Mouse (Mus musculus) kidney, embryonic 14.5 days (tissue): ENCODE measurements at regions not wholly inside any gene's neighbourhood (a gene's known extent, or its start where the extent isn't known, plus 50 kb on each side); places are given as distances from the start of the nearest gene placed in this dataset.

Source experiments
- ATAC-seq: fragments of 200-750 bp; cut with Nextera tagmentation; 2 replicates; pipeline ENCODE4 v1.8.0; 2017; ENCODE audit warnings: moderate number of reproducible peaks, mild to moderate bottlenecking, moderate TSS enrichment, moderate library complexity; ENCODE audit not compliant: low FRiP score, low TSS enrichment
- H3K27ac ChIP-seq: fragments of 300-500 bp; sonication (generic); 2 replicates; pipeline ENCODE4 v1.5.1; 2014; ENCODE audit warnings: low read depth, mild to moderate bottlenecking, low read length, moderate library complexity, mixed read lengths
- H3K27me3 ChIP-seq: fragments of 300-500 bp; sonication (generic); 2 replicates; pipeline ENCODE4 v1.6.1; 2014; ENCODE audit warnings: mild to moderate bottlenecking, low read length; ENCODE audit not compliant: control insufficient read depth, insufficient read depth
- H3K36me3 ChIP-seq: fragments of 300-500 bp; sonication (generic); 2 replicates; pipeline ENCODE4 v1.6.1; 2014; ENCODE audit warnings: low read length, mixed read lengths; ENCODE audit not compliant: control insufficient read depth, insufficient read depth
- H3K4me1 ChIP-seq: fragments of 300-500 bp; sonication (generic); 2 replicates; pipeline ENCODE4 v1.6.1; 2014; ENCODE audit warnings: low read length, mixed read lengths; ENCODE audit not compliant: control insufficient read depth, insufficient read depth
- H3K4me2 ChIP-seq: fragments of 300-500 bp; sonication (generic); replicated peaks from 2 replicates; pipeline ENCODE4 v1.6.1; 2014; ENCODE audit warnings: low read depth, mild to moderate bottlenecking, low read length
- H3K4me3 ChIP-seq: fragments of 300-500 bp; sonication (generic); 2 replicates; pipeline ENCODE4 v1.5.1; 2014; ENCODE audit warnings: mild to moderate bottlenecking, low read length
- H3K9ac ChIP-seq: fragments of 300-500 bp; sonication (generic); 2 replicates; pipeline ENCODE4 v1.6.1; 2014; ENCODE audit warnings: low read depth, mild to moderate bottlenecking, low read length, moderate library complexity
- H3K9me3 ChIP-seq: fragments of 300-500 bp; sonication (generic); 2 replicates; pipeline ENCODE4 v1.6.1; 2016; ENCODE audit warnings: low read length; ENCODE audit not compliant: control insufficient read depth
- WGBS: fragments of 180-500 bp; shearing (Covaris S2); extraction: QIAGEN DNeasy Blood & Tissue Kit; methylation state at CpG from one replicate; pipeline ENCODE4 v1.1.7; 2014; 5-methylcytosine and 5-hydroxymethylcytosine counted together

DNA sequence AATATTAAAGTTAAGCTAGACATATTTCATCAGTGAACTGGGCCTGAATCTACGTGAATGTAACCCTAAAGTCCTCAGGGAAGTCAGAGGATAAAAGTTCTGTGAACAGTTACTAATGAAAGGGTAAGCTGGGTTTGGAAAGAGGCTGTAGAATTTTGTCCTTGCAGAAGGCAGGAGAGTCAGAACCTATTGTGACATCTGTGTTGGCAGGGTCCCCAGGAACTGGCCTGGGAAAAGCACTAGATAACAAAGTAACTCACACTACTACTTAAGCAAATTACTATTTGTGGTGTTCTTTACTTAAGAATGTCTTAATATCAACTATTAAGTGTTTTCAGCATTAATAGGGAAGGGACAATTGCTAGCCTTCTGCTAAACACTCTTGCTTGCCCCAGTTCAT lies 320.5 kb downstream of the Fam198b start:
- Histone ChIP-seq H3K4me3 (no peak overlapping the region), H3K36me3 (no peaks in the 10 kb centered on the region), H3K4me1 (no peaks in the 10 kb centered on the region), H3K27me3 (no peaks in the 10 kb centered on the region), H3K4me2 (no peak overlapping the region), H3K9ac (no peak overlapping the region), H3K9me3 (no peaks in the 10 kb centered on the region), H3K27ac (no peak overlapping the region)
- 69% methylated on average over 1 of the region's 1 CpGs for WGBS
- no peak for ATAC-seq

DNA sequence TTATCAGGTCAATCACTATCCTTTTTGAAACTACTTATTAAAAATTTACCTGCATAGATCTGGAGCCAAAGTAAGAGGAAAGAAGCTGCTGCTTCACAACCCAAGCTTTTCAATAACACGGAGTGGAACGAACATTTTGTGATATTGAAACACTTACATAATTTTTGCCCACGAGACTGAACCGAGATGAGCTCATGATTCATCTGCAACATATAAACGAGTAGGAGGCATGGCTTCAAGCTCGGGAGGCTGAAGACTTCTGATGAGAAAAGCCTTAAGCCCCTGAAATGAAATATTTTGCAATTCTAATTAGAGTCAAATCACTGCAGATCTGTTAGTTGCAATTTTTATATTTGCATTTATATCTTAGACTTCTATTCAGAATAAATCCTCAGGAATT lies 321.0 kb downstream of the Fam198b start:
- no peak for ATAC-seq
- Histone ChIP-seq H3K36me3 (no peaks in the 10 kb centered on the region), H3K9me3 (no peaks in the 10 kb centered on the region), H3K4me2 (no peak overlapping the region), H3K4me1 (no peaks in the 10 kb centered on the region), H3K9ac (no peak overlapping the region), H3K27ac (no peak overlapping the region), H3K27me3 (no peaks in the 10 kb centered on the region), H3K4me3 (no peak overlapping the region)
- 84% methylated on average over 6 of the region's 6 CpGs for WGBS

DNA sequence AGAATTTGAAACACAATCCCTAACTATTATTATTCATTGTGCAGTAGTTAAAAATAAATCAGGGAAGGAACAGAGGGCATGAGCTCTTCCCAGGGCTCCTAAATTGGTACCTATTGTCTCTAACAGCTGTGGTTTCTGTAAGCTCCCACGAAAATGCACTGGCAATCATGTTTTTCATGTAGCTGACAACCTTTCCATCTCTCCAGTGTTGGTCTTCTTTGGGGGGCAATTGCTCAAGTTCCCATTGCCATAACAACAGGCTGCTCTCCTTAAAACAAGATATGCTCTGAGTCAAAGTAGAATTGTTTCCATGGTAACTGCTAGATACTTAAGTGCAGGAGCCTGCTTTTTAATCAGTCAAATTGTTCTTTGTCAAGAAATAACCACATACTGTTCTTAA lies 322.7 kb downstream of the Fam198b start:
- Histone ChIP-seq H3K27ac (no peak overlapping the region), H3K9me3 (no peaks in the 10 kb centered on the region), H3K36me3 (no peaks in the 10 kb centered on the region), H3K9ac (no peak overlapping the region), H3K27me3 (no peaks in the 10 kb centered on the region), H3K4me3 (no peak overlapping the region), H3K4me1 (no peaks in the 10 kb centered on the region), H3K4me2 (no peak overlapping the region)
- no peak for ATAC-seq
- WGBS = 30% methylated on average over 1 of the region's 1 CpGs

DNA sequence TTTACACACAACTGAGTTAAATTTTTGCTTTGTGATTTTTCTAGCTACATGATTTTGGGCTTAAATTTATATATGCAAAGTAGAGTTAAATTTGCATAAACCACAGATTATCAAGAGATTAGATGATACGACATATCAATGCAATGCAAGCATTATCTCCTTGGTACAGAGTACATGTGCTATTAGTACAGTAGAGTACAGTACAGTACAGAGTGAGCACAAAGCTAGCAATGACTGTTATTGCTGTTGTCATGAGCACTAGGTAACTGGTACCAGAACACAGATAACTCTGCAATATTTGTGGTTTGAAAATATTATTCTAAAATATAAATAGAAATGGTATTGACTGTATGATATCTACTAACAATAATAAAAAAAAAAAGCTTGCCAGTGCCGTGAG lies 323.7 kb downstream of the Fam198b start:
- no peak for ATAC-seq
- Histone ChIP-seq H3K36me3 (no peaks in the 10 kb centered on the region), H3K9me3 (no peaks in the 10 kb centered on the region), H3K4me2 (no peak overlapping the region), H3K9ac (no peak overlapping the region), H3K4me3 (no peak overlapping the region), H3K27me3 (no peaks in the 10 kb centered on the region), H3K27ac (no peak overlapping the region), H3K4me1 (no peaks in the 10 kb centered on the region)
- 92% methylated on average over 2 of the region's 2 CpGs for WGBS

DNA sequence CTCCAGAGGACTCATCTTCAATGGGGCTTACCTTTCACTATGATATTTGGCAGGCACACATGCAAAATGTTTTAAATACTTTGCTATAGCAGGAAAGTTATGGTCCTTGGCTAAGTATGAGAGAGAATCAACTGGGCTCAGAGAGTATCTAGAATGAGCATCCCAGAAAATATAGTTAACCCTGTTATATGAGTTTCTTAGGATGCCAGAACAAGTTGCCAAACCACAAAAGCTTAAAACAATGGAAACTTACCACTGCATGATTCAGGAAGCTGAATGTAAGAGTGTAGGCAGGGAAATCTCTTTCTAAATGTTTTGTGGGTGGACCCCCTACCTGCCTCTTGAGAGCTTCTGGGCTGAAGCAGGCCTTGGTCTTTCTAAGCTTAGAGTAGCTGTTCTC lies 325.3 kb downstream of the Fam198b start:
- no peaks in the 10 kb centered on the region for H3K9me3 ChIP-seq
- H3K4me1 ChIP-seq = no peaks in the 10 kb centered on the region
- no peak overlapping the region for H3K27ac ChIP-seq
- no peak overlapping the region for H3K9ac ChIP-seq
- ATAC-seq = no peak
- no peaks in the 10 kb centered on the region for H3K36me3 ChIP-seq
- H3K4me3 ChIP-seq = no peak overlapping the region
- H3K27me3 ChIP-seq = no peaks in the 10 kb centered on the region
- no peak overlapping the region for H3K4me2 ChIP-seq

DNA sequence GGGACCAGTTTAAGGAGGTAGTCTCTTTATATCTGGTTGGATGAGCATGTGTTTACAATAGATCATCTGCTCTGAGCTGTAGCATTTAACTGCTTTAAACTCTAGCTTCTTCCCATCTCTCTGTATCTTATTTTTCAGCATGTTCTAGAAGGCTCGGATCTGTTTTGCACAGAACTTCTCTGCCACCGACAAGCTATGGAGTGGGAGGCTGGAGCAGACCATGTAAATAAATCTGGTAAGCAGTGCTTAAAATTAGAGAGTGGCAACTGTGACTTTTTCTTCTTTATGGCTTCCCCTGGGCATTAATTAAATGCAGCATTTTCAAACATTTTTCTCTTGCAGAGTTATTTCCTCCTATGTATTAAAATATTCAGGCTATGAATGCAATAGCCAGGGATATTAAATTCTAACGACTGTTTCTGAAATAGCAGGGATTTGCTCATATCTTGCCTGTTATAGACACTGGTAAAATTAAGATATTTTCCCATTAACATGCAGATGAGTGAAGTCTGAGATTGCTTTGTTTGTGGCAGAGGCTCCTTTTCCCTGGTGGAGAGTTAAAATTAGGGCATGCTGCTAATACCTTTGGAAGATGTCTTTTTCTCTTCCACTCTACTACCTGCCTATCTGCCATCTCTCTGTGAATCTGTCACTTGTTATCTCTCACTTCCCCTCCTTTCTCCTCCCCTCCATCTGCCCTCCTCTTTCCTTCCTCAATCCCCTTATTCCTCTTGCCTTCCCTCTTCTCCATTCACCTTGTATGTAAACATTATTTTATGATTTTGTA lies 327.2 kb downstream of the Fam198b start:
- no peak overlapping the region for H3K4me3 ChIP-seq
- no peak overlapping the region for H3K4me2 ChIP-seq
- no peaks in the 10 kb centered on the region for H3K4me1 ChIP-seq
- H3K36me3 ChIP-seq = no peaks in the 10 kb centered on the region
- WGBS = 68% methylated on average over 3 of the region's 3 CpGs
- no peaks in the 10 kb centered on the region for H3K27me3 ChIP-seq
- H3K27ac ChIP-seq = no peak overlapping the region
- ATAC-seq = no peak
- no peaks in the 10 kb centered on the region for H3K9me3 ChIP-seq
- no peak overlapping the region for H3K9ac ChIP-seq

DNA sequence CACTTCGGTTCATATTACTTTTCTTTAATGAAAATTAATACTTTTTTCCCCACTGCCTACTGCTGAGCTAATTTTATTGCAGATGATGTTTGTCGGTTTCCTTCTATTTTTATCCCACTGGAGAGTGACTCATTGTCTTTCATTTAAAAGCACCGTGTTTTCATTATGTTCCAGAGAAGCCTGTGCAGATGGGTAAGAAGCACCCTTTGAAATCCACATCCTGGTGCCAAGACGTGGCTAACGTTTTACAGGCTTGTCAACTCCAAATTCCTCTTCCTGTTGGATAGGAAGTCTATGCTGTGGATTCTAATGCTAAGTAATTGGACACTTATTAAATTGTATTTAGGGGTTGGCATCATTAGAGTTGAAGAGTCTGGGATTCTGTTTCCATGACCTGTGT lies 364.3 kb downstream of the Fam198b start:
- 68% methylated on average over 5 of the region's 5 CpGs for WGBS
- Histone ChIP-seq H3K36me3 (no peaks in the 10 kb centered on the region), H3K27ac (no peak overlapping the region), H3K9me3 (no peaks in the 10 kb centered on the region), H3K9ac (no peak overlapping the region), H3K4me3 (no peak overlapping the region), H3K4me1 (no peaks in the 10 kb centered on the region), H3K4me2 (no peak overlapping the region), H3K27me3 (no peaks in the 10 kb centered on the region)
- ATAC-seq = no peak

DNA sequence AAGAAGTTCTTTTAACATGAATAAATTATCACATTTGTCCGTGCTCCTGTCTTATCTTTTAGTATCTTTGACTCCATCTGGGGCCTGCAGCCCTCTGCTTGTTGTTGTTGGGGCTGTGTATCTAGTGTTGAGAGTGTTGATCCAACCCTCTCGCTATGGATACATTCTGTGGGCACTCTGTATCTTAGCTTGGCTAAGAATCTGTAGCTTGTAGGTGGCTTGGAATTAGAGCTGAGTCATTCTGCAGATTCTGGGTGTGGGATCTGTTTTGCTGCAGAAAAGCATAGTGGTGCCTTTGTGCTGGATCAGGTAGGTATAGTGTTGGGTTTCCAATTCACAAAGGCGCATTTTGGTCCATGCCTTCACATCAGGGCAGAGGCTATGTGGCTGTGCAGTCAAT lies 365.6 kb downstream of the Fam198b start:
- H3K27ac ChIP-seq = no peak overlapping the region
- no peak overlapping the region for H3K4me3 ChIP-seq
- H3K36me3 ChIP-seq = no peaks in the 10 kb centered on the region
- no peak for ATAC-seq
- H3K4me1 ChIP-seq = no peaks in the 10 kb centered on the region
- no peak overlapping the region for H3K4me2 ChIP-seq
- WGBS = 64% methylated on average over 3 of the region's 3 CpGs
- H3K9me3 ChIP-seq = no peaks in the 10 kb centered on the region
- H3K27me3 ChIP-seq = no peaks in the 10 kb centered on the region
- no peak overlapping the region for H3K9ac ChIP-seq

DNA sequence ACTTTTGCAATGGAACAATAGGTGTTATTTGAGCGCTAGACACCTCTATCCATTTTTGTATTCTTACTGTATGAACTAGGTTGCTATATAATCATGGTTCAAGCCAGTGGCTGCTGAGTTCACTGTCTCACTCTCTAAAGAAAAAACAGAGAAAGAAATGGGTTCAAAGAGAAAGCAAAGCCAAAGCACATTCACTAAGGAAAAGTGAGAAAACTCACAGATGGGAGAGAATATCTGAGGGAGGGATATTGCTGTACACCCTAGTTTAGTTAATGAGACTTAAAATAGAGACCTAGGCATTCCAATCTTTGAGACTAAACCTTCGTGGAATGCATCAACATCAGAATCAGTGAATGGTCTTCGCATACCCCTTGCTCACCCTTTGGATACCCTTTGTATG lies 371.0 kb downstream of the Fam198b start:
- no peak overlapping the region for H3K4me2 ChIP-seq
- no peaks in the 10 kb centered on the region for H3K4me1 ChIP-seq
- no peaks in the 10 kb centered on the region for H3K36me3 ChIP-seq
- no peaks in the 10 kb centered on the region for H3K27me3 ChIP-seq
- 85% methylated on average over 3 of the region's 3 CpGs for WGBS
- H3K27ac ChIP-seq = no peak overlapping the region
- no peak overlapping the region for H3K4me3 ChIP-seq
- no peak overlapping the region for H3K9ac ChIP-seq
- ATAC-seq = no peak
- H3K9me3 ChIP-seq = no peaks in the 10 kb centered on the region
